Mouse (Mus musculus) CD8-positive naive resting alpha-beta T cell, adult 2 months (primary cell): ENCODE data around the gene 2300009A05Rik.

Experiments
- DNase-seq, 2 experiments: peaks; one replicate each; pipeline ENCODE4 v3.0.0; 2022; ENCODE audit warnings: low read depth in 2 of 2, low spot score in 2 of 2

2300009A05Rik gene

DNA sequence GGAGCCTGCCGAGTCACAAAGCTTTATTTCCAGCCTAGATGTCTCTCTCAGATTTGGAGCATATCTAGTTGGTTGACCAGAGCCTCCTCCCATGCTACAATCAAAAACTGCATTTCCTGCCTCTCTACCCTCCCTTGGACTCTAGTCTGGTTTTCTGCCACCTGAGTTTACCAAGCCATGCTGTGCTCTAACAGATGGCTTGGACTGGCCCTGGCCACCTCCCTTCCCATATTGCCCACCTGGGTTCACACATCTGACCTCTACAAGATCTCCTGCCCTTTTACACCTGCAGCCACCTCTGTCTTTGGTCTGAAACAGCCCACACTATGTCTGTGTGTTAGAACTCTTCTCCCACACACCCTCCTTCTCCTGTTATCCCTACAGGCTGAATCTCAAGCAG, 50.9 kb downstream of the 2300009A05Rik start:
- no peak for DNase-seq

DNA sequence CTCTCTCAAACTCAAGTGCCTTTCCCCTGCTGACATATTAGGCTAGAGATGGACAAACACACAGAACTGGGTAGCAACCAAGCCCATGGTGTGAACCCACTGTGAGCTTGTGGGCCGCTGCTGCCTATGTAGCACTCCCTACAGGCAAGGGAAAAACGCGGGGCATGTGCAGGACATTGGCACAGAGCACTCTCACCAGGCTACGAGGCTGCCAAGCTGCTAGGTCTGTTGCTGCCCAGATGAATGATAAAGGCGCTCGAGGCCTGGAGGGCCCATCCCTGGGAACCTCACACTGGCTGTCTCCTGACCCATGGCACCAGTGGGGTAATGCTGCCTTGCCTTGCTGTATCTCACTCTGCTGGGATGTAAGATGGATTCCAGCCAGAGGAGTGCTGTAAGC, 53.0 kb downstream of the 2300009A05Rik start:
- no peak for DNase-seq
